Mouse (Mus musculus) erythroblast, adult 5-6 weeks (primary cell): ENCODE measurements around the gene Smg6. TPM values are rescaled to one million over a fixed set of nuclear protein-coding genes. Genes with fewer than 3 reads are reported as not detected.

Experiments
- ATAC-seq: replicated peaks from 2 replicates; pipeline ENCODE4 v1.8.0; 2016; ENCODE audit warnings: moderate number of reproducible peaks, mild to moderate bottlenecking, moderate TSS enrichment, inconsistent platforms; ENCODE audit not compliant: poor library complexity, low FRiP score, severe bottlenecking
- total RNA-seq, 2 experiments: library from RNA; stranded (forward) in 1 of 2; stranded (reverse) in 1 of 2; fragments of 150-400 nt in 1 of 2; fragments of 200-764, 138-1000 nt in 1 of 2; gene quantifications; 2 replicates each; pipeline versions ENCODE4 v1.2.3 to v1.2.4; 2015 to 2017; ENCODE audit warnings: low replicate concordance in 2 of 2

The Smg6 gene
- total RNA-seq, 2 experiments from 2014 or later, result 68.8 to 157 TPM

GRCm38 (mm10) chr11:75034104-75034503 is 108.5 kb downstream of the Smg6 start:
- ATAC-seq, result no peak

GRCm38 (mm10) chr11:75044333-75044732 is 118.7 kb downstream of the Smg6 start:
- ATAC-seq, result no peak

GRCm38 (mm10) chr11:75045822-75046221 is 120.2 kb downstream of the Smg6 start:
- no peak for ATAC-seq

- no peak for ATAC-seq
Observed at GRCm38 (mm10) chr11:75046638-75047037, 121.0 kb downstream of the Smg6 start.

GRCm38 (mm10) chr11:75047066-75047465 is 121.4 kb downstream of the Smg6 start:
- no peak for ATAC-seq

GRCm38 (mm10) chr11:75047736-75048407 is 122.2 kb downstream of the Smg6 start:
- ATAC-seq, result no peak

GRCm38 (mm10) chr11:75049146-75049545 is 123.5 kb downstream of the Smg6 start:
- no peak for ATAC-seq

- ATAC-seq, result no peak
Observed at GRCm38 (mm10) chr11:75049807-75050206, 124.2 kb downstream of the Smg6 start.

- no peak for ATAC-seq
Observed at GRCm38 (mm10) chr11:75051239-75051638, 125.6 kb downstream of the Smg6 start.

- no peak for ATAC-seq
Observed at GRCm38 (mm10) chr11:75051712-75052550, 126.3 kb downstream of the Smg6 start.

GRCm38 (mm10) chr11:75053020-75053419 is 127.4 kb downstream of the Smg6 start:
- ATAC-seq, result no peak

GRCm38 (mm10) chr11:75053722-75054121 is 128.1 kb downstream of the Smg6 start:
- no peak for ATAC-seq

- ATAC-seq, result no peak
Observed at GRCm38 (mm10) chr11:75054184-75054877, 128.7 kb downstream of the Smg6 start.

- ATAC-seq, result no peak
Observed at GRCm38 (mm10) chr11:75054878-75055214, 129.2 kb downstream of the Smg6 start.

- ATAC-seq, result no peak
Observed at GRCm38 (mm10) chr11:75062650-75063049, 137.0 kb downstream of the Smg6 start.

- no peak for ATAC-seq
Observed at GRCm38 (mm10) chr11:75064266-75064665, 138.6 kb downstream of the Smg6 start.

- no peak for ATAC-seq
Observed at GRCm38 (mm10) chr11:75071352-75071751, 145.7 kb downstream of the Smg6 start.

- ATAC-seq, result no peak
Observed at GRCm38 (mm10) chr11:75072932-75073625, 147.5 kb downstream of the Smg6 start.

- ATAC-seq, result no peak
Observed at GRCm38 (mm10) chr11:75073696-75074095, 148.1 kb downstream of the Smg6 start.

GRCm38 (mm10) chr11:75074543-75074942 is 148.9 kb downstream of the Smg6 start:
- ATAC-seq, result no peak
